11 mouse cellular contexts compared by ENCODE assay signal in the genomic region with DNA sequence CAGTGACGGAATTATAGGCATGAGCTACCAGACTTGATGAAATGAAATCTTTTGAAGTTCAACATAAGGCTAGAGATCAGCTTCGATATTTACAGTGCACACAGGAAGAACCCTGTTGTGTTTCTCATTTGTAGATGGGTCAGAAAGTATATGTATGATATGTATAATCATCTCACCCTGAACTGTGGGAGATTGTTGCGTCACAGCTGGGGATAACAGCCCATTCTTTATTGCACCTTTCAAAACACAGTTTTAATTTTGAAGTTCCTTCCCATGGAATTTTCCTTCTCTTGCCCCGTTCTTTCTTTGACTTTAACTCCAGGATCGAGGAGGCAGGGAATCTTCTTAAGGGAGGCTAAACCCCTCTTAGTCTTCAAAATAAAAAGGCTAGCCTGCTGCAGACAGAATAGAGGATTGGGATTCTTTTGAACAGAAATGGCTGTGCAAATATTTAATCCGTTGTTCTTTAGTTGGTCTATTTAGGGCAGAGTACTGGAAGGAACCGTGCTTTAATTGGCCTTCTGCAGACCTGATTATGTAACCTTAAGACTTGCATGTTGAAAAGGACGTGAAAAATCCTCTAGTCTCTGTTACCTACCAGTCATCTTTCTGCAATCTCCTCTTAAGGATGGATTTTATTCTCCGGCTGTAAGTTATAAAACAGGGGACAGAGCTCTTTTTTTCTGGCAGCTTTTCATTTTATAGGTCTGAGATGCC. TPM values are rescaled to one million over a fixed set of nuclear protein-coding genes. Genes with fewer than 3 reads are reported as not detected.
DNase-seq lines count a peak whose midpoint lies in the region; ATAC-seq and TF ChIP-seq lines count a peak whose summit lies in the region.
"Had no signal": no experiment of that assay in that cellular context is flagged by ENCODE, and none has a peak within 500 bp of the region (broad histone marks: within the 10 kb centered on the region; RNA-seq: fewer than 3 reads in every experiment).

No protein-coding gene starts in this region.

- no peak for TF ChIP-seq CTCF in cerebellum, adult 2 months (IDR thresholded peaks at IDR 0.05; ENCODE audit: borderline replicate concordance, insufficient read depth, low read depth, low read length)

- H3K4me1 ChIP-seq in cerebellum, adult 2 months (ENCODE audit: control insufficient read depth, insufficient read depth, low read length), result peaks cover 38% of the 10 kb centered on the region
- peaks cover 18% of the 10 kb centered on the region for H3K4me1 ChIP-seq in limb, embryonic 14.5 days (ENCODE audit: control insufficient read depth, insufficient read depth, low read length)

- no peaks in the 10 kb centered on the region for H3K27me3 ChIP-seq in cerebellum, adult 2 months (ENCODE audit: control insufficient read depth, insufficient read depth, low read length)
- H3K27me3 ChIP-seq in limb, embryonic 14.5 days (ENCODE audit: control insufficient read depth, insufficient read depth, low read length), result no peaks in the 10 kb centered on the region

- 27% methylated on average over 9 of the region's 9 CpGs for whole genome bisulfite sequencing in cerebellum, adult 2 months
- WGBS in limb, embryonic 14.5 days, result 29% methylated on average over 9 of the region's 9 CpGs

- peak in 1 of 2 experiments; percentile 58 for DNase-seq in cerebellum, adult 2 months
- no peak for DNase-seq in cerebellum, postnatal 25 days
- DNase-seq in kidney, adult 9 months, result peak; percentile 65
- no peak for DNase-seq in kidney, postnatal 4 days
- peak; percentile 52 for DNase-seq in NIH3T3 (ENCODE audit: low read depth)
- no peak for DNase-seq in limb, embryonic 14.5 days (ENCODE audit: low spot score)
- no peak for DNase-seq in B cell, adult 2 months
- DNase-seq in right cerebral cortex, adult 18-20 months, result no peak
- DNase-seq: gastrocnemius, postnatal 14 days; lung, postnatal 14 days had no signal

- peak overlapping the region; percentile 98 for H3K27ac ChIP-seq in cerebellum, adult 2 months (ENCODE audit: insufficient read depth, low read length)
- 0 out of 2 replicates have a peak overlapping the region, but pooled peaks have one; percentile 11 for H3K27ac ChIP-seq in limb, embryonic 14.5 days (replicated peaks; ENCODE audit: low read depth, low read length)

- no peak for ATAC-seq in limb, embryonic 14.5 days (ENCODE audit: low FRiP score, low read depth)
- ATAC-seq: intestine, postnatal 0 days had no signal

- no peaks in the 10 kb centered on the region for H3K36me3 ChIP-seq in limb, embryonic 14.5 days (ENCODE audit: control insufficient read depth, insufficient read depth, low read length)

- H3K4me2 ChIP-seq in limb, embryonic 14.5 days (replicated peaks; ENCODE audit: low read depth, low read length, severe bottlenecking), result no peak overlapping the region

- peak overlapping the region; percentile 23 for H3K4me3 ChIP-seq in cerebellum, adult 2 months (replicated peaks; ENCODE audit: insufficient read depth, low read depth, low read length)
- no peak overlapping the region for H3K4me3 ChIP-seq in limb, embryonic 14.5 days (replicated peaks; ENCODE audit: low read length)

- H3K9me3 ChIP-seq in limb, embryonic 14.5 days (ENCODE audit: control insufficient read depth, low read length), result no peaks in the 10 kb centered on the region

- no peak overlapping the region for H3K9ac ChIP-seq in limb, embryonic 14.5 days (ENCODE audit: low read depth, low read length, severe bottlenecking)

- TF ChIP-seq POLR2A in cerebellum, adult 2 months (IDR thresholded peaks at IDR 0.05; ENCODE audit: borderline replicate concordance, insufficient read depth, low read length), result no peak
- no peak for TF ChIP-seq POLR2A in limb, embryonic 14.5 days (IDR thresholded peaks at IDR 0.05; ENCODE audit: borderline replicate concordance, extremely low read depth, insufficient read depth, insufficient read length)

RNA-seq across cellular contexts. Expression of a gene that starts 18.1 kb away (rescaled TPM):
- 166 TPM in 2 replicates for polyA plus RNA-seq in cerebellum, adult 2 months (2012; rRNA removed)
- polyA plus RNA-seq in limb, embryonic 14.5 days (2012; rRNA removed), result 38.8 and 43.9 TPM in 2 replicates
- polyA plus RNA-seq in limb, embryonic 14.5 days (2014; fragmentation: Nextera tagmentation; extraction: Ambion mirVana), result 44.8 and 50.0 TPM in 2 replicates

Comparison
In these comparisons a context has a peak if more than half of its experiments do, and no peak if none do; other contexts are left out.
1. DNase-seq: peak in kidney, adult 9 months (single experiment) and NIH3T3 (single experiment); none in cerebellum, postnatal 25 days (0 of 2), kidney, postnatal 4 days (0 of 2), limb, embryonic 14.5 days (single experiment), B cell, adult 2 months (0 of 2) and right cerebral cortex, adult 18-20 months (single experiment).